Mouse (Mus musculus) CH12.LX (cell line): ENCODE measurements around the gene Sv2b. TPM values are rescaled to one million over a fixed set of nuclear protein-coding genes. Genes with fewer than 3 reads are reported as not detected.

Experiments
- polyA plus RNA-seq: library from polyadenylated mRNA; unstranded; fragments of >175 nt; gene quantifications from 2 replicates; pipeline ENCODE4 v1.2.1, GENCODE M21; 2012; ENCODE audit warnings: low read depth; ENCODE audit not compliant: insufficient read length
- total RNA-seq, 2 experiments: library from RNA; depleted of rRNA; stranded (reverse); fragments of 300-350 nt in 1 of 2; fragments of >200 nt in 1 of 2; gene quantifications; 2 replicates each; pipeline ENCODE4 v1.2.3; 2012 to 2014

Gene Sv2b
- total and polyA plus RNA-seq, 3 experiments: 0.04 TPM; not detected in 2

Other genes with a start within 250 kb of the Sv2b start
- gene Akap13, start 146.3 kb upstream of the Sv2b start, total RNA-seq (2012; rRNA removed): 27.4 and 27.7 TPM in 2 replicates
- 10.2 and 11.4 TPM in 2 replicates for gene Akap13, start 146.3 kb upstream of the Sv2b start, total RNA-seq (2014; rRNA removed)
- 28.0 and 32.5 TPM in 2 replicates for gene Akap13, start 146.3 kb upstream of the Sv2b start, polyA plus RNA-seq